Mouse (Mus musculus): ENCODE results near the gene Psd. TPM values are rescaled to one million over a fixed set of nuclear protein-coding genes. Genes with fewer than 3 reads are reported as not detected.

Gene Psd
- total RNA-seq, 4 experiments from 2014 or later: 0.15 to 0.19 TPM; not detected in 2

DNA sequence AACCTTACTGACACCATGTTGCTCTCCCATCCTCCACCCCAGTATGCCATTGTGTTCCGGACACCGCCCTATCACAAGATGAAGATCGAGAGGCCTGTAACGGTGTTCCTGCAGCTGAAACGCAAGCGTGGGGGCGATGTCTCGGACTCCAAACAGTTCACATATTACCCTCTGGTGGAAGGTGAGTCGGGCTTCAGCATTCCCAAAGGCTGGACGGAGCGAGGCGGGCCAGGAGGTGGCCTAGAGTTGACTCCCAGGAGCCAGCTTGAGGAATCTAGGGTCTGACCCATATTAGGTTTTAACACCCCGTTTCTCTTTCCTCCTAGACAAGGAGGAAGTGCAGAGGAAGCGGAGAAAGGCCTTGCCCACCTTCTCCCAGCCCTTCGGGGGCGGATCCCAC, 18.7 kb downstream of the Psd start:
- no peak for DNase-seq (ENCODE audit: low spot score in 2 of 2)

DNA sequence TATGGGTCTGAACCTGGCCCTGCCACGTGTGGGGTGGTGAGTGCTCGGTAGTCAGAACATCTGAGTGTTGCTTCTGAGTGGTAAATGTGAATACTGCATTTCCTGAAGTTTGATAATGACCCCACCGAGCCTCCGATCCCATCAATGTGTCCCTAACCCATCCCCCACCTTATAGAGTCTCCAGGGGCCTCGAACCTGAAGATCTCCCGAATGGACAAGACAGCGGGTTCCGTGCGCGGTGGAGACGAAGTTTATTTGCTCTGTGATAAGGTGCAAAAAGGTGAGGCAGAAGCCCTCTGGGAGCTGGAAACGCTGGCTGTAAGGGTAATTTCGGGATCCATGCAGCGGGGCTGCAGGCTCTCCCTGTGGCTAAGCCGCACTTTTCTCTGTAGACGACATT, 19.2 kb downstream of the Psd start:
- no peak for DNase-seq (ENCODE audit: low spot score in 2 of 2)

- no peak for DNase-seq (ENCODE audit: low spot score in 2 of 2)
These were observed 20.1 kb downstream of the Psd start for GRCm38 (mm10) chr19:46306751-46307289.

GRCm38 (mm10) chr19:46306268-46306610, 20.7 kb downstream of the Psd start:
- DNase-seq (ENCODE audit: low spot score in 2 of 2): no peak

- DNase-seq (ENCODE audit: low spot score in 2 of 2): peak; percentile 84 to 85
These were observed 21.3 kb downstream of the Psd start for GRCm38 (mm10) chr19:46305432-46306267.

GRCm38 (mm10) chr19:46304908-46305333, 22.0 kb downstream of the Psd start:
- no peak for DNase-seq (ENCODE audit: low spot score in 2 of 2)

DNA sequence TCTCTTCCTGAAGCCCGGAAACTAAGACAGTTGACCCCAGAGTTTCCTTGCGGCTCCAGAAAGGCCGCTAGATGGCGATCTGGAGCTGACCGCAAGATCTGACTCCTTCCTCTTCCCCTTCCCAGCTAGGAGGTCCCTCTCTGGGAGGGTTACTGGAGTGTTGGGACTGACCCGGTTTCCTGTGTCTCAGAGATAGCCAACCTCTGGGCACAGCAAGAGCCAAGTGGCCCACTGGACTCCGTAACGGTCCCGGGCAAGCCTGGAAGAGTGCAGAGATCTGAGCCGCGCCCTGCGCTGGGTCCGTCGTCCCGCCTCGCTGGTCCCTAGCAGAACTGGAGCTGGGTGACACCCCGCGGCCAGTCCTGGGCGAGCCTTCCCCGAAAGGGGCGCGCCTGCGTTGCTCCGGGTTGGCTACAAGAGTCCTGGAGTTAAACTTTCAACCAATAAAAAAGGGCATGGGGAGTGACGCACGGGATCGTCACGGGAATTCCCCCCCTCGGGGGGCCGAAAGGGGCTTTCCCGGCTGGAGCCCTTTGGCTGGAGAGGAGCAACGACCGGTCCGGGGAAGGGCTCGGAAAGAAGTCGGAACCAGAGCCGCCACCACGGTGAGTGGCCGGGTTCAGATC, 22.6 kb downstream of the Psd start, which contains the start of gene Nfkb2:
Nfkb2 (plus strand) TSS at position 105 of the 626 bp plus-strand sequence.
- DNase-seq (ENCODE audit: low spot score in 2 of 2): peak; percentile 93

GRCm38 (mm10) chr19:46303251-46304215, 23.4 kb downstream of the Psd start:
- DNase-seq (ENCODE audit: low spot score in 2 of 2): no peak

DNA sequence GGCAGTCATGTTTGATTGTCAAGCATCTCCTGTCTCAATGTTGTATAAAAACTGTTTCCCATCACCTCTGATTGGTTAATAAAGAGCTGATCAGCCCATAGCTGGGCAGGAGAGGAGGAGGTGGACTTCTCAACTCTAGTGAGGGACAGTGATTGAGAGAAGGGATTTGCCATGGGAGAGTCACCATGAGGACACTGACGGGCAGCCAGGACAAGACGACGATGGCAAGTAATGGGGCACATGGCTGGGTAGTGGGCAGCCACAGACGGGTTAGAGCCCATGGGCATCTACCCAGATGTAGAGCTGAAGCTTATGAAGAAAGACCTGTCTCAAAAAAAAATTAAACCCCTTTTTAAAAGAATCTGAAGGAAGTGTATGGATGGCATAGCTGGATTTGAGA, 24.4 kb downstream of the Psd start:
- no peak for DNase-seq (ENCODE audit: low spot score in 2 of 2)

GRCm38 (mm10) chr19:46300294-46301045, 26.5 kb downstream of the Psd start:
- no peak for DNase-seq (ENCODE audit: low spot score in 2 of 2)

- no peak for DNase-seq (ENCODE audit: low spot score in 2 of 2)
These were observed 30.0 kb downstream of the Psd start for GRCm38 (mm10) chr19:46296938-46297337.

DNA sequence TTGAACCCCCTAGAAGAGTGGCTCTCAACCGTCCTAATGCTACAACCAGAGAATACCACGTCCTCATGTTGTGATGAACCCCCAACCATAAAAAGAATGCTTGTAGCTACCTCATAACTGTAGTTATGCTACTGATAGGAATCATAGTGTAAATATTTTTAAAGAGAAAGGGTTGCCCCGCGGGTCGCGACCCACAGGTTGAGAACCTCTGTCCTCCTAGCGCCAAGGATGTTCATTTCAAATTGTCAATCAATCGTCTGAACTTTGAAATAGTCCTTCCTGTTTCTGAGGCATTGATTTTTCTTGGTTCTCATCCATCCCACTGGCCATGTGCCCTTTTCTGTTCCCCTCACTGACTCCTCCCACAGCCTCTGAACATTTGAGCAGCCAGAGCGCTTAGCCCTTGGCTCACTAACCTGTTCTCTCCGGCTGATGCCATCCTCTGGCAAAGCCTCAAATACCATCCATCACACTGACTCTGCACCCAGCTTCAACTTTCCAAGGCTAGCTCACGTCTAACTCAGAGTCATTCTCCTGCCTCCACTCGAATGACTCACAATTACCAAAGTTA, 36.3 kb downstream of the Psd start:
- DNase-seq (ENCODE audit: low spot score in 2 of 2): no peak

- no peak for DNase-seq (ENCODE audit: low spot score in 2 of 2)
These were observed 39.4 kb downstream of the Psd start for GRCm38 (mm10) chr19:46287566-46287965.

- no peak for DNase-seq (ENCODE audit: low spot score in 2 of 2)
These were observed 40.0 kb downstream of the Psd start for GRCm38 (mm10) chr19:46286926-46287325.

GRCm38 (mm10) chr19:46286047-46286446, 40.9 kb downstream of the Psd start:
- no peak for DNase-seq (ENCODE audit: low spot score in 2 of 2)

DNA sequence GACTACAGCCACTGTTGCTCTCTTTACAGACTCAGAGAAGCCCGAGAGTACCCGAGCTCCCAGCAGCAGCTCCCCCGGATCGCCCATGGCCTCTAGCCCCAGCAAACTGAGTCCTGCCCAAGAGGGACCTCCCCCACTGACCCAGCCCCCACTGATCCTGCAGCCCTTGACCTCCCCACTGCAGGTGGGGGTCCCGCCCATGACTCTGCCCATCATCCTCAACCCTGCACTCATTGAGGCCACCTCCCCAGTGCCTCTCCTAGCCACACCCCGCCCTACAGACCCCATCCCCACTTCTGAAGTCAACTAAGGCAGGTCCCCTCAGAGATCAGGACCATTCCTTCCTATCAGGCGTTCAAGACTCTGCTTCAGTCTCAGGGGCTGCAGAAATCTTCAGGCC, 41.3 kb downstream of the Psd start:
- DNase-seq (ENCODE audit: low spot score in 2 of 2): no peak

- DNase-seq (ENCODE audit: low spot score in 2 of 2): no peak
These were observed 42.3 kb downstream of the Psd start for GRCm38 (mm10) chr19:46284686-46285085.

GRCm38 (mm10) chr19:46282081-46282849, 44.7 kb downstream of the Psd start:
- no peak for DNase-seq (ENCODE audit: low spot score in 2 of 2)

DNA sequence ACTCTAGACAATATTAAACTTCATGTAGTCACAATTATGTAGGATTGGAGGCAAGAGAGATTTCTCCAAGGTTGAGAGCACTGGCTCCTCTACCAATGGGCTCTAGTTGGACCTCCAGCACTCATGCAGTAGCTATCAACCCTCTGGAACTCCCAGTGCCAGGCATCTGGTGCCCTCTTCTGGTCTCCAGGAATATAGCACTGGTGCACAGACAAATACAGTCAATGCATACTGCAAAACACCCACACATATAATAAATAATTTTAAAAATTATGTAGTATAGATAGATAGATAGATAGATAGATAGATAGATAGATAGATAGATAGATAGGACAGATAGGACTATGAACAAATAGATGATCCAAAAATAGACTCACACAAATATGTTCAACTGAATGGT, 51.6 kb downstream of the Psd start:
- DNase-seq (ENCODE audit: low spot score in 2 of 2): no peak

DNA sequence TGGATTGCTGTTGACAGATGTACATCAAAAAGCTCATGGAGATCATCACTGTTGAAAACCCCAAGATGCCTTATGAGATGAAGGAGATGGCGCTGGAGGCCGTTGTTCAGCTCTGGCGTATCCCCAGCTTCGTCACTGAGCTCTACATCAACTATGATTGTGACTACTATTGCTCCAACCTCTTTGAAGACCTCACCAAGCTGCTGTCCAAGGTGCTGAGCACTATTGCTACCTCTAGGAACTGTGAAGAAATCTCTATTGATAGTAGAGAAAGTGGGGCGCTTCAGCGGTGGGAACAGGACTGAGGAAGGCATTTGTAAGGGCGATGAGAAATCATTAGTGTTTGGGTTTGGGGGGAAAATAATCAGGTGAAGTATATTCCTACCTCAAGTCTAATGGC, 62.2 kb downstream of the Psd start:
- DNase-seq (ENCODE audit: low spot score in 2 of 2): no peak
